Mouse (Mus musculus) heart, embryonic 16.5 days (tissue): ENCODE results near the gene Lats1. TPM values are rescaled to one million over a fixed set of nuclear protein-coding genes. Genes with fewer than 3 reads are reported as not detected.

Experiments
- ATAC-seq: fragments of 200-750 bp; cut with Nextera tagmentation; replicated peaks from 2 replicates; pipeline ENCODE4 v1.8.0; 2017; ENCODE audit warnings: moderate number of reproducible peaks; ENCODE audit not compliant: insufficient read depth, low FRiP score; ENCODE audit errors: extremely low read depth
- H3K27ac ChIP-seq: fragments of 300-500 bp; sonication (generic); 2 replicates; pipeline ENCODE4 v1.5.1; 2014; ENCODE audit warnings: mild to moderate bottlenecking, low read length, control low read depth, moderate library complexity
- H3K27me3 ChIP-seq: fragments of 300-500 bp; sonication (generic); 2 replicates; pipeline ENCODE4 v1.6.1; 2014; ENCODE audit warnings: low read length, mixed read lengths; ENCODE audit not compliant: control insufficient read depth, insufficient read depth
- H3K36me3 ChIP-seq: fragments of 300-500 bp; sonication (generic); 2 replicates; pipeline ENCODE4 v1.6.1; 2014; ENCODE audit not compliant: control insufficient read depth, insufficient read depth
- H3K4me1 ChIP-seq: fragments of 300-500 bp; sonication (generic); 2 replicates; pipeline ENCODE4 v1.6.1; 2014; ENCODE audit warnings: low read length, mixed read lengths; ENCODE audit not compliant: control insufficient read depth, insufficient read depth
- H3K4me2 ChIP-seq: fragments of 300-500 bp; sonication (generic); 2 replicates; pipeline ENCODE4 v1.6.1; 2014; ENCODE audit warnings: low read depth, mild to moderate bottlenecking, control low read depth, low read length
- H3K4me3 ChIP-seq: fragments of 300-500 bp; sonication (generic); 2 replicates; pipeline ENCODE4 v1.5.1; 2014; ENCODE audit warnings: mild to moderate bottlenecking, control low read depth, low read length
- H3K9ac ChIP-seq: fragments of 300-500 bp; sonication (generic); 2 replicates; pipeline ENCODE4 v1.6.1; 2014; ENCODE audit warnings: low read length, control low read depth
- H3K9me3 ChIP-seq: fragments of 300-500 bp; sonication (generic); replicated peaks from 2 replicates; pipeline ENCODE4 v1.6.1; 2016; ENCODE audit warnings: low read length; ENCODE audit not compliant: control insufficient read depth
- WGBS: fragments of 180-500 bp; shearing (Covaris S2); extraction: QIAGEN DNeasy Blood & Tissue Kit; methylation state at CpG from one replicate; pipeline ENCODE4 v1.1.7; 2014; 5-methylcytosine and 5-hydroxymethylcytosine counted together
- polyA plus RNA-seq: library from polyadenylated mRNA; unstranded; fragments of >200 nt; fragmentation: Nextera tagmentation; extraction: Ambion mirVana; gene quantifications from 2 replicates; pipeline ENCODE4 v1.2.1, GENCODE M21; 2015

The Lats1 gene
- 3.1 TPM in 2 replicates for polyA plus RNA-seq

DNA sequence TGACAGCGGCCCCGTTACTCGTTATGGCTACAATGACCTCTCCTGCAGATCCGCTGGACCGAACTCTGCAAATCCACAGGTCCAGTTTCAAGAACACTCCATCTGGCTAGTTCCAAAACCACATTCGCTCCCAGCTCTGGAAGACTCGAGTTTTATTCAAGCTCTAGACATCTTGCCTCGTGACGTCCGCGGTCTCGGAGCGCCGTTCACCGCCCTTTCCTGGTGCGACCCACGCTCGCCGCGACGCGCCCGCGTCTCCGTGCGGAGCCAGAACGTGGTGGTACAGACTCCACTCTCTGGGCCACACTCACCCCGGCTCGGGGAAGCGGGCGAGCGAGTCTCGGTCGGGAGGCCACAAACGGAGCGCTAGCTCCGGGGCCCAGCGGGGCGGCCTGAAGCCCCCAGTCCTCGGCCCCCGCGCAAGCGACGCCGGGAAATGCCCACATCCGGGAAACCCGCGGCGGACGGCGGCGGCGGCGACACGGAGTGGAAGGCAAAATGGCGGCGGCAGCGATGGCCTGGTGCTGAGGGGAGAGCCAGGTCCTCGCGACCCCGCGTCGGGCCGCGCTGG, at the start of gene Lats1, which contains the start of gene Pcmt1:
Gene Lats1, plus strand, starts transcription at position 484 of the 571 bp plus-strand sequence.
Gene Pcmt1, minus strand, starts transcription at position 406 of the 571 bp plus-strand sequence.
- H3K4me3 ChIP-seq, result peak within 1 kb of the TSS; percentile 95
- H3K27me3 ChIP-seq, result no peaks in the 10 kb centered on the region
- peak; percentile 84 for ATAC-seq
- peak within 1 kb of the TSS; percentile 99 for H3K27ac ChIP-seq
- peak within 1 kb of the TSS; percentile 100 for H3K9ac ChIP-seq
- H3K4me1 ChIP-seq, result peaks cover 26% of the 10 kb centered on the region
- peaks cover 18% of the 10 kb centered on the region for H3K36me3 ChIP-seq
- WGBS, result under 1% methylated on average over 65 of the region's 65 CpGs
- no peaks in the 10 kb centered on the region for H3K9me3 ChIP-seq
- H3K4me2 ChIP-seq, result peak within 1 kb of the TSS; percentile 83

DNA sequence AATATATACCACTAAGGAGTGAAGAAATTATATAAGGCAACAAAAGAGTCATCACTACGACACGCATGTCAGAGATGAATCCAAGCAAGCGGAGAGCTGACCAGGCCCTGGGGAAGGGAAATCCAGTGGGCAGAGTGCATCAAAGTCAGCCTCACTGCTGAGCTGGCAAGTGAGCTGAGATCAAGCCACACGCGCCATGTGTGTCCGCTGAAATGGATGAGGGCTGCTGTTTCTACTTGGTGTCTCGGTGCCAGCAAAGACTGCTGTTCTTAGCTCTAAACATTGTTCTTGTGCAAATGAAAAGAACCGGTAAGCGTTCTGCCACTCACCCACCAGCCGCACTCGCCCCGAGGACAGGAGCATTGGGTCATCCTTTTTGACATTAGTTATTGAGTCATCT, 40.6 kb upstream of the Lats1 start:
- 94% methylated on average over 12 of the region's 12 CpGs for WGBS
- Histone ChIP-seq H3K4me3 (no peak overlapping the region), H3K27me3 (no peaks in the 10 kb centered on the region), H3K4me1 (no peaks in the 10 kb centered on the region), H3K27ac (no peak overlapping the region), H3K9ac (no peak overlapping the region), H3K36me3 (peaks cover 53% of the 10 kb centered on the region), H3K9me3 (no peaks in the 10 kb centered on the region), H3K4me2 (no peak overlapping the region)
- ATAC-seq, result no peak

GRCm38 (mm10) chr10:7645911-7646310, 35.1 kb upstream of the Lats1 start:
- WGBS, result 79% methylated on average over 2 of the region's 2 CpGs
- H3K4me3 ChIP-seq, result no peak overlapping the region

DNA sequence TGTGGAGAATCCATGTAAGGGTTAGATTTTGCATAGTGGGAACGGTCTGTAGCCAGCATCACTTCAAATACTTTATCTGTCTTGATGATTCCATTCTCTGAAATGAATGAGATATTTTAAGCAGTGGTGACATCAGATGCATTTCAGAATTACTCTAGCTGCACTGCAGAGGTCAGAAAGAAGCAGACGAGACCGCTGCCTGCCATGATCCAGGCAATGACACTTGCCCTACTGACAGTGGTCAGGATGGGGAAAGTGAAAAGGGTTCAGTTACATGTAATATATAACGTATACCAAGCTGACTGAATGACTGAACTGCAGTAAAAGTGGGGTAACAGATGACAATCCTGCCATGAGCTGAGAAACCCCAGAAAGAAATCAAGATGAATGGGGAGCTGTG, 32.0 kb upstream of the Lats1 start:
- H3K36me3 ChIP-seq, result peaks cover 27% of the 10 kb centered on the region
- no peak overlapping the region for H3K4me3 ChIP-seq
- no peak overlapping the region for H3K9ac ChIP-seq
- H3K4me2 ChIP-seq, result no peak overlapping the region
- WGBS, result 61% methylated on average over 4 of the region's 4 CpGs
- H3K4me1 ChIP-seq, result peaks cover 4% of the 10 kb centered on the region
- ATAC-seq, result no peak; the same call in 1 of the 2 replicates
- no peaks in the 10 kb centered on the region for H3K9me3 ChIP-seq
- H3K27me3 ChIP-seq, result no peaks in the 10 kb centered on the region
- no peak overlapping the region for H3K27ac ChIP-seq

More at GRCm38 (mm10) chr10:7645911-7646310, 35.1 kb upstream of the Lats1 start:
- Histone ChIP-seq H3K9ac (no peak overlapping the region), H3K27ac (no peak overlapping the region), H3K4me1 (peaks cover 4% of the 10 kb centered on the region), H3K36me3 (peaks cover 47% of the 10 kb centered on the region), H3K27me3 (no peaks in the 10 kb centered on the region), H3K4me2 (no peak overlapping the region), H3K9me3 (no peaks in the 10 kb centered on the region)
- no peak for ATAC-seq

- H3K4me2 ChIP-seq, result no peak overlapping the region
- no peak overlapping the region for H3K9ac ChIP-seq
- WGBS, result 91% methylated on average over 2 of the region's 2 CpGs
- H3K9me3 ChIP-seq, result no peaks in the 10 kb centered on the region
- peaks cover 4% of the 10 kb centered on the region for H3K4me1 ChIP-seq
- no peaks in the 10 kb centered on the region for H3K27me3 ChIP-seq
- H3K36me3 ChIP-seq, result peaks cover 23% of the 10 kb centered on the region
- H3K4me3 ChIP-seq, result no peak overlapping the region
- no peak for ATAC-seq
- no peak overlapping the region for H3K27ac ChIP-seq
Observed at GRCm38 (mm10) chr10:7651057-7651456, 30.0 kb upstream of the Lats1 start.

GRCm38 (mm10) chr10:7662471-7663141, 18.4 kb upstream of the Lats1 start:
- no peaks in the 10 kb centered on the region for H3K9me3 ChIP-seq
- no peaks in the 10 kb centered on the region for H3K27me3 ChIP-seq
- no peaks in the 10 kb centered on the region for H3K36me3 ChIP-seq
- H3K27ac ChIP-seq, result peak overlapping the region; percentile 94
- H3K4me1 ChIP-seq, result peaks cover 13% of the 10 kb centered on the region
- peak overlapping the region; percentile 85 for H3K4me2 ChIP-seq
- H3K9ac ChIP-seq, result peak overlapping the region; percentile 97
- peak; percentile 74 for ATAC-seq
- peak overlapping the region; percentile 93 for H3K4me3 ChIP-seq
- under 1% methylated on average over 44 of the region's 44 CpGs for WGBS

GRCm38 (mm10) chr10:7663159-7664026, 17.6 kb upstream of the Lats1 start:
- Histone ChIP-seq H3K4me1 (peaks cover 20% of the 10 kb centered on the region), H3K4me3 (peak overlapping the region; percentile 93), H3K9ac (peak overlapping the region; percentile 97), H3K9me3 (no peaks in the 10 kb centered on the region), H3K36me3 (no peaks in the 10 kb centered on the region), H3K27me3 (no peaks in the 10 kb centered on the region), H3K27ac (peak overlapping the region; percentile 94), H3K4me2 (peak overlapping the region; percentile 85)
- WGBS, result under 1% methylated on average over 64 of the region's 64 CpGs
- ATAC-seq, result peak; percentile 91

DNA sequence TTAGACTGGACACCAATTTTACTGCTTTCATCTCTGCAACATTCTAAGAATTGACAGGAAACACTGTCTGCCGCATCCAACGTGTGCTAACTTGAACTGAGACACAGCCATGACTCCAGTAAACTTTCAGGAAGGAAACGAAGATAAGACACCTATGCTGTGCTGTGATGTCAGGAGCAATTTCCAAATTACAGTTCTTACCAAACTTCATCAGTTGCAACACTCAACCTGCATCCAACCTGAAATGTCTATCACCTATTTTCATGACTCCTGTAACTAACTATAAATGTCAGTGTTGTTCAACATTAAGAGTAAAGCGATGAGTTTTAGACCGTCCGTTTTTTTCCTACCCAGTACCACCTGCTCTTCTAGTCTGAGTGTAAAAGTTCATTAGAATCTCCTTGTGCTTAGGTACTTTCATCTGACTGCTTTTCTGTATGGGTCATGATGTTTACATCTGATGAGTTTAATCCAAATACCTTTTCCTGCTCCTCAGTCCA, 16.9 kb upstream of the Lats1 start:
- H3K27ac ChIP-seq, result peak overlapping the region; percentile 94; the same call in 1 of the 2 replicates
- peak overlapping the region; percentile 93 for H3K4me3 ChIP-seq
- H3K4me1 ChIP-seq, result peaks cover 22% of the 10 kb centered on the region
- H3K9me3 ChIP-seq, result no peaks in the 10 kb centered on the region
- ATAC-seq, result no peak
- WGBS, result 46% methylated on average over 6 of the region's 6 CpGs
- peak overlapping the region; percentile 85 for H3K4me2 ChIP-seq
- no peaks in the 10 kb centered on the region for H3K36me3 ChIP-seq
- no peaks in the 10 kb centered on the region for H3K27me3 ChIP-seq
- H3K9ac ChIP-seq, result peak overlapping the region; percentile 97
